Mouse (Mus musculus): ENCODE results near the gene Slc6a13.

The Slc6a13 gene

DNA sequence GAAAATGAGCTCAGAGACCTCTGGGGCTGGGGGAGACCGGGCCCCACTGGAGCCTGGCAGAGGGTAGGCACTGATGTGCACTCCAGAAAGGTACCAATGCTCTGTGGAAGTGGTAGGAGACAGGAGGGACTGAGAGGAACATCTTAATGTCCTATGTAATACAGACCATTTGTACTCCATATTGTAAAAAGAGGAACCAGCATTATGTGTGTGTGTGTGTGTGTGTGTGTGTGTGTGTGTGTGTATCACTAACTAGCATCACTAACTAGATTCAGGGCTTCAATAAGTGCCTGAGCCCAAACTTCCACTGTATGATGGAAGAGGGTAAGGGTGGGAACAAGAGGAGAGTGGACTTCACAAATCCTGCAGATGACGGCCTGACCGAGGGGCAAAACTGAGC, 85.4 kb downstream of the Slc6a13 start:
- no peak for DNase-seq

Data from liver (tissue).